Mouse (Mus musculus) frontal cortex, postnatal 25 days (tissue): ENCODE measurements around the gene Nptxr.

ENCODE experiments used
- DNase-seq, 2 experiments: peaks; one replicate each; pipeline ENCODE4 v3.0.0; 2022; ENCODE audit warnings: low spot score in 2 of 2

The Nptxr gene

GRCm38 (mm10) chr15:79804352-79805071 is at the start of gene Nptxr:
Nptxr (minus strand) TSS chr15:79804766.
- DNase-seq: peak in 1 of 2 experiments; percentile 31

- no peak for DNase-seq
Measured at GRCm38 (mm10) chr15:79850143-79850542, 45.6 kb upstream of the Nptxr start.

- no peak for DNase-seq
Measured at GRCm38 (mm10) chr15:79847100-79847499, 42.5 kb upstream of the Nptxr start.

GRCm38 (mm10) chr15:79845986-79846385 is 41.4 kb upstream of the Nptxr start:
- DNase-seq: no peak

GRCm38 (mm10) chr15:79842985-79843384 is 38.4 kb upstream of the Nptxr start:
- DNase-seq: no peak

GRCm38 (mm10) chr15:79840281-79840680 is 35.7 kb upstream of the Nptxr start:
- no peak for DNase-seq

- DNase-seq: no peak
Measured at GRCm38 (mm10) chr15:79834881-79835260, 30.3 kb upstream of the Nptxr start.

GRCm38 (mm10) chr15:79834130-79834880 is 29.7 kb upstream of the Nptxr start, which contains the start of the genes Npcd and Cbx6:
Npcd (minus strand) TSS chr15:79834237.
Cbx6 (minus strand) TSS chr15:79834688.
- peak; percentile 97 to 98 for DNase-seq

- DNase-seq: peak in 1 of 2 experiments; percentile 38
Measured at GRCm38 (mm10) chr15:79833251-79834050, 28.9 kb upstream of the Nptxr start.

- DNase-seq: peak; percentile 63 to 77
Measured at GRCm38 (mm10) chr15:79832064-79832900, 27.7 kb upstream of the Nptxr start.

- DNase-seq: peak; percentile 67 to 72
Measured at GRCm38 (mm10) chr15:79830388-79830787, 25.8 kb upstream of the Nptxr start.

- DNase-seq: no peak
Measured at GRCm38 (mm10) chr15:79829431-79829830, 24.9 kb upstream of the Nptxr start.

GRCm38 (mm10) chr15:79828366-79829035 is 23.9 kb upstream of the Nptxr start:
- DNase-seq: peak in 1 of 2 experiments; percentile 21

- DNase-seq: no peak
Measured at GRCm38 (mm10) chr15:79827778-79828210, 23.2 kb upstream of the Nptxr start.

GRCm38 (mm10) chr15:79827061-79827777 is 22.7 kb upstream of the Nptxr start:
- DNase-seq: no peak

- DNase-seq: no peak
Measured at GRCm38 (mm10) chr15:79826221-79826935, 21.8 kb upstream of the Nptxr start.

GRCm38 (mm10) chr15:79825146-79825825 is 20.7 kb upstream of the Nptxr start:
- DNase-seq: no peak

- DNase-seq: no peak
Measured at GRCm38 (mm10) chr15:79823588-79824280, 19.2 kb upstream of the Nptxr start.
